Mouse (Mus musculus) kidney, embryonic 14.5 days (tissue): Measurements from ENCODE around the gene Msh3. TPM values are rescaled to one million over a fixed set of nuclear protein-coding genes. Genes with fewer than 3 reads are reported as not detected.
A peak's percentile ranks its signal among the peaks of the same experiment; 100 is the strongest.
"Not testable (repeated sequence)": the region's sequence is repeated elsewhere in the genome, so short reads cannot be mapped to it uniquely, and the experiment has no call there.

Experiments
- ATAC-seq: fragments of 200-750 bp; cut with Nextera tagmentation; 2 replicates; pipeline ENCODE4 v1.8.0; 2017; ENCODE audit warnings: moderate number of reproducible peaks, mild to moderate bottlenecking, moderate TSS enrichment, moderate library complexity; ENCODE audit not compliant: low FRiP score, low TSS enrichment
- H3K27ac ChIP-seq: fragments of 300-500 bp; sonication (generic); 2 replicates; pipeline ENCODE4 v1.5.1; 2014; ENCODE audit warnings: low read depth, mild to moderate bottlenecking, low read length, moderate library complexity, mixed read lengths
- H3K27me3 ChIP-seq: fragments of 300-500 bp; sonication (generic); 2 replicates; pipeline ENCODE4 v1.6.1; 2014; ENCODE audit warnings: mild to moderate bottlenecking, low read length; ENCODE audit not compliant: control insufficient read depth, insufficient read depth
- H3K36me3 ChIP-seq: fragments of 300-500 bp; sonication (generic); 2 replicates; pipeline ENCODE4 v1.6.1; 2014; ENCODE audit warnings: low read length, mixed read lengths; ENCODE audit not compliant: control insufficient read depth, insufficient read depth
- H3K4me1 ChIP-seq: fragments of 300-500 bp; sonication (generic); 2 replicates; pipeline ENCODE4 v1.6.1; 2014; ENCODE audit warnings: low read length, mixed read lengths; ENCODE audit not compliant: control insufficient read depth, insufficient read depth
- H3K4me2 ChIP-seq: fragments of 300-500 bp; sonication (generic); replicated peaks from 2 replicates; pipeline ENCODE4 v1.6.1; 2014; ENCODE audit warnings: low read depth, mild to moderate bottlenecking, low read length
- H3K4me3 ChIP-seq: fragments of 300-500 bp; sonication (generic); 2 replicates; pipeline ENCODE4 v1.5.1; 2014; ENCODE audit warnings: mild to moderate bottlenecking, low read length
- H3K9ac ChIP-seq: fragments of 300-500 bp; sonication (generic); 2 replicates; pipeline ENCODE4 v1.6.1; 2014; ENCODE audit warnings: low read depth, mild to moderate bottlenecking, low read length, moderate library complexity
- H3K9me3 ChIP-seq: fragments of 300-500 bp; sonication (generic); 2 replicates; pipeline ENCODE4 v1.6.1; 2016; ENCODE audit warnings: low read length; ENCODE audit not compliant: control insufficient read depth
- WGBS: fragments of 180-500 bp; shearing (Covaris S2); extraction: QIAGEN DNeasy Blood & Tissue Kit; methylation state at CpG from one replicate; pipeline ENCODE4 v1.1.7; 2014; 5-methylcytosine and 5-hydroxymethylcytosine counted together
- polyA plus RNA-seq: library from polyadenylated mRNA; unstranded; fragments of >200 nt; fragmentation: Nextera tagmentation; extraction: Ambion mirVana; gene quantifications from 2 replicates; pipeline ENCODE4 v1.2.1, GENCODE M21; 2014

Gene Msh3
- 31.8 and 42.3 TPM in 2 replicates for polyA plus RNA-seq

DNA sequence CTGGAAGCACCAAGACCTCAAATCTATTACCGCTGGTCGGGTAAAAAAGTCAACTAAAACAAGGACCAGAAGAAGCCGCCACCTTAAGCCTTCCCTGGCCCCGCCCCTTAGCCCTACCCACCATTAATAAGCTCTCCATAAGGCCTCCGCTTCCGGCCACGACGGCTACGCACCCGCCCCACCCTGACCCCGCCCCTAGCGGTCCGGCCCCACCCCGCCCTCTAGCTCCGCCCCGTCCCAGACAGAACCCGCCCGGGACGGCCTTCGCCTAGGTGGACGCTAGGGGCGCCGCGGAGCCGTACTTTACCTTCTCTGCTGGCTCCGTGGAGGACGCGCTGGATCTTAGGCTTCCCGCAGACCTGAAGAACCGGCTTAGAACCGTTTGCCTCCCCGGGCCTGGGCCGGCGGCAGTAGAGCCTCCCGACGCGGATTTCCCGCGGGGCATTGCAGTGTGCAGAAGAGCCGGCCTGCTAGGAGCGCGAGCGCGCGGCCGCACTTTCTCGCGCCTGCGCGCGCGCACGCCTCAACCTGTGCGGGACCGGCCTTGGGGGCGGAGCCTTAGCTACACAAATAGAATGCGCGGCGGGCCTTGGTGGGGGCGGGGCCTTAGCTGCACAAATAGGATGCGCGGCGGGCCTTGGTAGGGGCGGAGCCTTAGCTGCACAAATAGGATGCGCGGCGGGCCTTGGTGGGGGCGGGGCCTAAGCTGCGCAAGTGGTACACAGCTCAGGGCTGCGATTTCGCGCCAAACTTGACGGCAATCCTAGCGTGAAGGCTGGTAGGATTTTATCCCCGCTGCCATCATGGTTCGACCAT lies at the start of gene Msh3, which contains the start of gene Dhfr:
Gene Msh3 (minus strand): TSS at position 548 of the 816 bp plus-strand sequence.
Gene Dhfr (plus strand): TSS at position 271 of the 816 bp plus-strand sequence.
- no peaks in the 10 kb centered on the region for H3K27me3 ChIP-seq
- peak within 1 kb of the TSS; percentile 87 for H3K27ac ChIP-seq
- WGBS: under 1% methylated on average over 71 of the region's 76 CpGs
- H3K9me3 ChIP-seq: no peaks in the 10 kb centered on the region
- peak within 1 kb of the TSS; percentile 76 for H3K4me3 ChIP-seq
- H3K4me2 ChIP-seq: peak within 1 kb of the TSS; percentile 91
- peaks cover 17% of the 10 kb centered on the region; the same call in 1 of the 2 replicates for H3K4me1 ChIP-seq
- peak within 1 kb of the TSS; percentile 66 for H3K9ac ChIP-seq
- ATAC-seq: peak; percentile 97
- H3K36me3 ChIP-seq: peaks cover 14% of the 10 kb centered on the region

DNA sequence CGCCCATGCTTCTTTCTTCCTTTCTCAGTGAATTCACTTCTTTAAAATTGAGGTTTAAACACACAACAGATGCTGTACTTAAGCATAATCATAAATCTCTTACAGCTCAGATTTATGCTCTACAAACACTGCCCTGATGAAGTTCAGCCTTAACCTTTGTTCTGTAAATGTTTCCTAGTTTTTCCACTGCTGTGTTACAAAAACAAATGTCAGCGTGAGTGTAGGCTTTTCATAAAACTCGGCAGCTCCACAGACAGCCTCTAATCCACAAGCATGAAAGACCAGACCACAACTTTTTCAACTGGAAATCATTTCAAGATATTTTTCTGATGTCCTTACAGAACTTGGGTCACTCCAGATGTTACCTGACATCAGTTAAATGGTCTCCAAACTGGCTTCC lies 48.7 kb upstream of the Msh3 start:
- whole genome bisulfite sequencing: 53% methylated on average over 3 of the region's 3 CpGs
- no peak overlapping the region for H3K4me2 ChIP-seq
- H3K9me3 ChIP-seq: no peaks in the 10 kb centered on the region
- H3K27me3 ChIP-seq: no peaks in the 10 kb centered on the region
- no peak overlapping the region for H3K27ac ChIP-seq
- H3K4me1 ChIP-seq: no peaks in the 10 kb centered on the region
- ATAC-seq: no peak
- no peak overlapping the region for H3K9ac ChIP-seq
- H3K4me3 ChIP-seq: no peak overlapping the region
- H3K36me3 ChIP-seq: no peaks in the 10 kb centered on the region

DNA sequence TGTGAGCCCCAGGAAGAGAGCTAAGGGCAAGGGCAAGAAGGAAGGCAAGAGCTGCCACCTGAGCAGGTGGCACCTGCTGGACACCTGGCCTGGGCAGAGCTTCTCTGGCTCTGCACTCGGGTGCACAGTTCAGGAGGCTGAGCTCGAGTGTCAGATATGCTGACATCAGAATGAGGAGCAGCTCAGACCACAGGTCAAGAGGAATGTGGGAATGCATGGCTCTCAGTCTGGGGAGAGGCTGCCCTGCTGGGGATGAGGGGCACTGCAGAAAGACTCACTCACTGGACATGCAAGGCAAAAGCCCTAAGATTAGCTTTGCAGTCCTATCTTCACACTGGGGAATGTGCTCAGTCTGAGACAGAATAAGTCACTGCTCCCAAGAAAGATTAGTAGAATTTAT lies 47.3 kb upstream of the Msh3 start:
- Histone ChIP-seq H3K36me3 (no peaks in the 10 kb centered on the region), H3K27ac (no peak overlapping the region), H3K9me3 (no peaks in the 10 kb centered on the region), H3K27me3 (no peaks in the 10 kb centered on the region), H3K4me1 (no peaks in the 10 kb centered on the region), H3K4me3 (no peak overlapping the region), H3K4me2 (no peak overlapping the region), H3K9ac (no peak overlapping the region)
- whole genome bisulfite sequencing: 34% methylated on average over 2 of the region's 2 CpGs
- no peak; the same call in 1 of the 2 replicates for ATAC-seq

DNA sequence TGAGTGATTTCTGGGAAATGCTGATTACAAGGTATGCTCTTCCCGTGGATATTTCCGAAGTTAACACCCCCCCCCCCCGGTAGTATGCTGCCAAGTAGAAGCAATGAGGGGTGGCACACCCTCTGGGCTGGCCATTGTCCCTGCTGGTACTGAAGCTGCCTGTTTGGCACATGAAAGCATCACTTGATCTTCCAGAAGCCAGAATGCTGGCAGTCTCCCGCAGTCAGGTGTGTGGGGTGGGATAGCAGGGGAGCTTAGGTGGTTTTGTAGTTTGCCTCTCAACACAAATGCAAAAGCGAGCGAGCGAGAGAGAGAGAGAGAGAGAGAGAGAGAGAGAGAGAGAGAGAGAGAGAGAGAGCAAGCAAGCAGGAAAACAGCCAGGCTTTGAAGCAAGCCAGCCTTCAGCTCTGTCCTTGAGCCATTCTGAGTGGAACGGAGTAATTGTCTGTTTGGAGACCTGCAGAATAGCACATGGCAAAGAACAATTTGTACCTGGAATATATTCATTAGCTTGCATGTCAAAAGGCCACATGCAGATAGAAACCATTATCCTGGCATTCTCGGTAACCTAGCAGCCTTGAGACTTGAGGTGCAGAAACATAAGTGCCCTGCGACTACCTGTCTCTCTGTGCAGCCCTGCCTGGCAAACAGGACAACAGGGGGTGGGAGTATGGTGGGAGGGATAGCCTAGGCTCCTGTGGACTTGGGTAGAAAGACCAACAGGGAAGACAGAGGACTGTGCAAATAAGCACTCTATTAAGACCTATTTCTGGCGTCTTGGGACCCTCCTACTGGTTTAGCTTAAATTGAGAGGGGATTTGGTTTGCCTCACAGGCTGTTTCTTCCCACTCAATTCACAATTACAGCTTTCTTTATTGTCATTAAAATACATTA lies 43.9 kb upstream of the Msh3 start:
- no peak overlapping the region for H3K9ac ChIP-seq
- H3K4me3 ChIP-seq: no peak overlapping the region
- no peaks in the 10 kb centered on the region for H3K9me3 ChIP-seq
- H3K27ac ChIP-seq: no peak overlapping the region
- no peak for ATAC-seq
- H3K4me2 ChIP-seq: no peak overlapping the region
- WGBS: 81% methylated on average over 11 of the region's 11 CpGs
- H3K27me3 ChIP-seq: no peaks in the 10 kb centered on the region
- H3K36me3 ChIP-seq: no peaks in the 10 kb centered on the region
- H3K4me1 ChIP-seq: no peaks in the 10 kb centered on the region

DNA sequence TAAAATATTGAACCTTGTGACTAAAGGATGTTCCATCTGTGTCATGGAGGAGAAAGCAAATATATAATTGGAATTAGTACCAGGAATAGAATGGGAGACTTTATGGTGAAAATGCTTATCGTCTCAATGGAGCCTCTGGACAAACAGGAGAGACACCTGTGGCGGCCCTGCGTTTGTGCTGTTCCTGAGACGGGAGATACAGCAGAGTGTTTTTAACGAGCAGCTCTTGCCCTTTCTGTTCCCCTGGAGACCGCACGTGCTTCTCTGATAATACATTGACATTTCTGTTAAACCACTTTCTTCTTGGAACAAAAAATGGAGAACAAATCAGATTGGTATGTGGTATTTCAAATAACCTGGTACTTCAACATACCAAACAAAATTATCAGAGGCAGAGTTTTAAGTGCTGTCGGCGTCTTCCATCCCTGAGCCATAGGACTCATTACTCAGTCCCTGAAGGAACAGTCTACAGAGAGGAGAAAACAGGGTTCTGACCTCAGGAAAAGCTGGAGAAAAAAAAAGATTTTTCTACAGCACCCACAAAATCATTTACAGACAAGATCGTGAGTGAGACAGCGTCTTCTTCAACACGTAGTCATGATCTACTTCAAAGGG lies 38.4 kb upstream of the Msh3 start:
- Histone ChIP-seq H3K4me2 (no peak overlapping the region), H3K9ac (no peak overlapping the region), H3K4me3 (no peak overlapping the region), H3K36me3 (no peaks in the 10 kb centered on the region), H3K27ac (no peak overlapping the region), H3K27me3 (no peaks in the 10 kb centered on the region), H3K9me3 (no peaks in the 10 kb centered on the region), H3K4me1 (no peaks in the 10 kb centered on the region)
- ATAC-seq: no peak
- 88% methylated on average over 12 of the region's 12 CpGs for WGBS

DNA sequence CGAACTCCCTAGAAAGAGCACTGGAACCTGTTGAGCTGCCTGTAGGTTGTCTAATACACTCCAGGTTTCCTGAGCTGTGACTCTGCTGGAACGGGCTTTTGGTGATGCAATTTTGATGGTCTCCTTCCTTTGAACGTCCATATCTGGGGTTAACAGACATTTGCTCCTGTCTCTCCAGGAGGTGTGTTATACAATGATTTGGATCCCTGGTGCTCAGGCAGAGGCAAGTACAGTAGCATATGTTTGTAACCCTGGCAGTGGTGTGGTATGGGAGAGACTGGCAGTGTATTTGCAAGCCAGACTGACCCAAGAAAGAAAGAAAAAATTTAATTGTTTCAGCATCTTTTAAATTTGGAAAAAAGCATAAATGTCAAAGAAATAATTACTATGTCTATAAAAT lies 32.6 kb upstream of the Msh3 start:
- H3K36me3 ChIP-seq: peaks cover 11% of the 10 kb centered on the region; the same call in 1 of the 2 replicates
- no peaks in the 10 kb centered on the region for H3K9me3 ChIP-seq
- no peak overlapping the region for H3K4me3 ChIP-seq
- H3K4me2 ChIP-seq: no peak overlapping the region
- no peak overlapping the region for H3K9ac ChIP-seq
- ATAC-seq: no peak
- H3K4me1 ChIP-seq: no peaks in the 10 kb centered on the region
- H3K27me3 ChIP-seq: no peaks in the 10 kb centered on the region
- H3K27ac ChIP-seq: no peak overlapping the region
- 90% methylated on average over 3 of the region's 3 CpGs for WGBS

DNA sequence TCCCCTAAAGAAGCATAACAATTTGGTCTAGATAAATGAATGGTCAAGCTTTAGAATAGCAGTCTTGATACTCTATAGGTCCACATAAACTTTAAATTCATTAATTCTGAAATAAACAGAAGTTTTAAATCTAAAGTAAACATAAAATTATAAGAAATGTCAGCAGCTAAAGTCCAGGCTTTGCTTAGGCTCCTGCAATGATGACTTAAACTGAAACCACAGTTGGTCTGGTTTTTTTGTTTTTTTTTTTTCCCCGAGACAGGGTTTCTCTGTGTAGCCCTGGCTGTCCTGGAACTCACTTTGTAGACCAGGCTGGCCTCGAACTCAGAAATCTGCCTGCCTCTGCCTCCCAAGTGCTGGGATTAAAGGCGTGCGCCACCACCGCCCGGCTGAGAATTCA lies 16.7 kb upstream of the Msh3 start:
- not testable (repeated sequence) for H3K9me3 ChIP-seq, H3K27ac ChIP-seq, H3K4me3 ChIP-seq, ATAC-seq, H3K9ac ChIP-seq, H3K4me1 ChIP-seq, H3K27me3 ChIP-seq, H3K4me2 ChIP-seq
- peaks cover 29% of the 10 kb centered on the region for H3K36me3 ChIP-seq
- WGBS: 97% methylated on average over 5 of the region's 6 CpGs

DNA sequence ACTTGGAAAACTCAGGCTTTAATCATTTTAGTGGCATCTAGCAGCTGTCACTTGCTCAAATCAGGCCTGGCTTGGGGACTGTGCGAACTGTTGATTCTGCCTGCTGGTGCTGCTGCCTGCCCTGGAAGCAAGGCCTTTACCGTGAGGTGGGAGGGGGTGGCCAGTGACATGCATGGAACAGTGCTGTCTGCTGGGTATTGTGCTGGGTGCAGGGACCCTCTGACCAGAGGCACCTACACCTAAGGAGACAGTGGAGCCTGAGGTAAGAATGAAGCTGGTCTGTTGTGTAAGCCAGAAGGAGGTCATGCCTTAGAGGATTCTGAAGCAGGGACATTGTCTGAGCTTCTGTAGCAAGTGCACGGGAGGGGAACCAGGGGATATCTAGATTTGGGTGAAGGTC lies 16.0 kb upstream of the Msh3 start:
- ATAC-seq: no peak
- Histone ChIP-seq H3K4me1 (no peaks in the 10 kb centered on the region), H3K36me3 (peaks cover 32% of the 10 kb centered on the region), H3K27me3 (no peaks in the 10 kb centered on the region), H3K9me3 (0 out of 2 replicates have a peak, but pooled peaks cover 3% of the 10 kb centered on the region), H3K9ac (no peak overlapping the region), H3K27ac (no peak overlapping the region), H3K4me3 (no peak overlapping the region), H3K4me2 (no peak overlapping the region)
- 99% methylated on average over 3 of the region's 3 CpGs for WGBS
